Mouse (Mus musculus) MEL (cell line): ENCODE data around the gene Agmat. TPM values are rescaled to one million over a fixed set of nuclear protein-coding genes. Genes with fewer than 3 reads are reported as not detected.

Experiments
- DNase-seq: peaks from one replicate; pipeline ENCODE4 v3.0.0; 2011; ENCODE audit warnings: low read depth, low spot score
- H3K27ac ChIP-seq: 2 replicates; pipeline ENCODE4 v1.5.1; 2012; ENCODE audit warnings: low read depth, mild to moderate bottlenecking, control low read depth, low read length, moderate library complexity; ENCODE audit not compliant: control insufficient read depth
- H3K27me3 ChIP-seq, 2 experiments: fragments of 150-350 bp in 1 of 2; sonication (generic) in 1 of 2; 2 replicates each; pipeline ENCODE4 v1.6.1; 2012; ENCODE audit warnings: low read length in 2 of 2, mild to moderate bottlenecking in 2 of 2, improper control_type of control experiment in 1 of 2, moderate library complexity in 1 of 2; ENCODE audit not compliant: insufficient read depth in 2 of 2, control insufficient read depth in 1 of 2
- H3K36me3 ChIP-seq, 2 experiments: 2 replicates each; pipeline ENCODE4 v1.6.1; 2012 to 2014; ENCODE audit warnings: low read length in 2 of 2, improper control_type of control experiment in 1 of 2, inconsistent platforms in 1 of 2, mild to moderate bottlenecking in 1 of 2; ENCODE audit not compliant: insufficient read depth in 2 of 2, control insufficient read depth in 1 of 2
- H3K4me1 ChIP-seq, 2 experiments: fragments of 150-350 bp in 1 of 2; sonication (generic) in 1 of 2; 2 replicates each; pipeline ENCODE4 v1.6.1; 2012; ENCODE audit warnings: low read length in 2 of 2, improper control_type of control experiment in 1 of 2, mild to moderate bottlenecking in 1 of 2; ENCODE audit not compliant: insufficient read depth in 2 of 2, control insufficient read depth in 1 of 2
- H3K4me3 ChIP-seq, 2 experiments: fragments of 150-350 bp in 1 of 2; sonication (generic) in 1 of 2; 2 replicates each; pipeline ENCODE4 v1.5.1; 2012; ENCODE audit warnings: low read depth in 2 of 2, low read length in 2 of 2, mild to moderate bottlenecking in 2 of 2, moderate library complexity in 2 of 2, control low read depth in 1 of 2, improper control_type of control experiment in 1 of 2; ENCODE audit not compliant: control insufficient read depth in 1 of 2, insufficient read depth in 1 of 2
- H3K79me2 ChIP-seq: 2 replicates; pipeline ENCODE4 v1.6.1; 2012; ENCODE audit warnings: mild to moderate bottlenecking, low read length, moderate library complexity; ENCODE audit not compliant: control insufficient read depth, poor library complexity, insufficient read depth
- H3K9ac ChIP-seq: 2 replicates; pipeline ENCODE4 v1.6.1; 2012; ENCODE audit warnings: low read depth, mild to moderate bottlenecking, control low read depth, low read length, moderate library complexity; ENCODE audit not compliant: control insufficient read depth, poor library complexity, severe bottlenecking
- H3K9me3 ChIP-seq: fragments of 150-350 bp; sonication (generic); replicated peaks from 2 replicates; pipeline ENCODE4 v1.6.1; 2012; ENCODE audit warnings: mild to moderate bottlenecking, low read length, improper control_type of control experiment, moderate library complexity; ENCODE audit not compliant: insufficient read depth
- BHLHE40 ChIP-seq: IDR thresholded peaks from 2 replicates; pipeline ENCODE4 v1.6.1; 2012; ENCODE audit warnings: low read depth, mild to moderate bottlenecking, inconsistent platforms, low read length, improper control_type of control experiment, borderline replicate concordance
- E2F4 ChIP-seq: IDR thresholded peaks from 2 replicates; pipeline ENCODE4 v1.6.1; 2011; ENCODE audit warnings: low read depth, low read length, improper control_type of control experiment, borderline replicate concordance
- ETS1 ChIP-seq: IDR thresholded peaks from 2 replicates; pipeline ENCODE4 v1.6.1; 2012; ENCODE audit warnings: low read depth, mild to moderate bottlenecking, inconsistent platforms, low read length, improper control_type of control experiment, moderate library complexity
- GATA1 ChIP-seq: IDR thresholded peaks from 2 replicates; pipeline ENCODE4 v1.6.1; 2011; ENCODE audit warnings: low read depth, low read length, improper control_type of control experiment
- HCFC1 ChIP-seq: IDR thresholded peaks from 2 replicates; pipeline ENCODE4 v1.6.1; 2012; ENCODE audit warnings: low read depth, mild to moderate bottlenecking, inconsistent platforms, low read length, improper control_type of control experiment, moderate library complexity
- KAT2A ChIP-seq: conservative IDR thresholded peaks from 2 replicates; pipeline ENCODE4 v1.6.1; 2012; ENCODE audit warnings: low read depth, low read length, improper control_type of control experiment, inconsistent platforms
- MAX ChIP-seq: IDR thresholded peaks from 2 replicates; pipeline ENCODE4 v1.6.1; 2011; ENCODE audit warnings: low read length, improper control_type of control experiment
- MEF2A ChIP-seq: IDR thresholded peaks from 2 replicates; pipeline ENCODE4 v1.6.1; 2014; ENCODE audit warnings: low read depth, mild to moderate bottlenecking, inconsistent platforms, low read length, improper control_type of control experiment; ENCODE audit not compliant: poor library complexity, insufficient replicate concordance, severe bottlenecking; ENCODE audit errors: extremely low read depth
- MYB ChIP-seq: IDR thresholded peaks from 2 replicates; pipeline ENCODE4 v1.6.1; 2011; ENCODE audit warnings: mild to moderate bottlenecking, low read depth, low read length, improper control_type of control experiment
- MYC ChIP-seq: IDR thresholded peaks from 2 replicates; pipeline ENCODE4 v1.6.1; 2011; ENCODE audit warnings: low read depth, mild to moderate bottlenecking, low read length, improper control_type of control experiment, moderate library complexity
- NRF1 ChIP-seq: IDR thresholded peaks from 2 replicates; pipeline ENCODE4 v1.6.1; 2014; ENCODE audit warnings: low read depth, mild to moderate bottlenecking, inconsistent platforms, low read length, improper control_type of control experiment, moderate library complexity; ENCODE audit not compliant: poor library complexity, insufficient read depth, severe bottlenecking
- POLR2A ChIP-seq, 2 experiments: IDR thresholded peaks; 2 replicates each; pipeline ENCODE4 v1.6.1; 2011 to 2012; ENCODE audit warnings: low read length in 2 of 2, mild to moderate bottlenecking in 2 of 2, control low read depth in 1 of 2, improper control_type of control experiment in 1 of 2, low read depth in 1 of 2, moderate library complexity in 1 of 2; ENCODE audit not compliant: control insufficient read depth in 1 of 2, insufficient read depth in 1 of 2, poor library complexity in 1 of 2
- SIN3A ChIP-seq: IDR thresholded peaks from 2 replicates; pipeline ENCODE4 v1.6.1; 2012; ENCODE audit warnings: low read length, improper control_type of control experiment, inconsistent platforms
- TAL1 ChIP-seq: IDR thresholded peaks from 2 replicates; pipeline ENCODE4 v1.6.1; 2012; ENCODE audit warnings: mild to moderate bottlenecking, inconsistent platforms, low read length, moderate library complexity, mixed read lengths
- TBP ChIP-seq: IDR thresholded peaks from 2 replicates; pipeline ENCODE4 v1.8.0; 2011; ENCODE audit warnings: low read depth, low read length, improper control_type of control experiment
- USF1 ChIP-seq: IDR thresholded peaks from 2 replicates; pipeline ENCODE4 v1.6.1; 2014; ENCODE audit warnings: low read depth, mild to moderate bottlenecking, inconsistent platforms, low read length, improper control_type of control experiment, moderate library complexity
- ZKSCAN1 ChIP-seq: IDR thresholded peaks from 2 replicates; pipeline ENCODE4 v1.6.1; 2012; ENCODE audit warnings: low read depth, mild to moderate bottlenecking, inconsistent platforms, low read length, improper control_type of control experiment, moderate library complexity
- ZMIZ1 ChIP-seq: IDR thresholded peaks from 2 replicates; pipeline ENCODE4 v1.6.1; 2012; ENCODE audit warnings: low read depth, mild to moderate bottlenecking, inconsistent platforms, low read length, improper control_type of control experiment, moderate library complexity
- polyA plus RNA-seq, 2 experiments: library from polyadenylated mRNA; stranded (reverse) in 1 of 2; unstranded in 1 of 2; fragments of >175 nt in 1 of 2; fragments of >200 nt in 1 of 2; gene quantifications; 2 replicates each; pipeline versions ENCODE4 v1.2.1 to v1.2.4; 2012; ENCODE audit warnings: low replicate concordance in 2 of 2, low read depth in 1 of 2; ENCODE audit not compliant: insufficient read length in 2 of 2, insufficient read depth in 1 of 2, missing spikeins in 1 of 2
- total RNA-seq: library from RNA; depleted of rRNA; stranded (reverse); fragments of 300-350 nt; gene quantifications from 2 replicates; pipeline ENCODE4 v1.2.3, GENCODE M21; 2012

The Agmat gene
- total and polyA plus RNA-seq, 3 experiments, result 0.07 to 0.12 TPM; not detected in 1

DNA sequence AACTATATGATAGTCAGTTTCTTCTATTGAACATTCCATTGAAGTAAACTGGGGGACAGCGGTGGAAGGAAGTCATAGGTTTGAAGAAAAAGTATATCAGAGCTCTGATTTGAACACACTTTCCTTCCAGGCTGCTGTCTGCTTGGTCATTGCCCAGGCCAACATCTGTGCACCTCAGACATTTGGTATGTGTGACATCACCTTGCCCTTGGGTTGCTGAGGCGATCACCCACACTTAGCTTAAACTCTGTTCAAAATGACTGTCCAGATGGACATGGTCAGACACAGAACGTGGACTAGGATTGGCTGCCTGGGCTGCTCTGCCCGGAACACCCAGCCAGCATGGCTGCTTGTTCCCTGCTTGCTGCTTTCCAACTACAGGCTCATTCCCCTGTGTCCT lies 4.1 kb upstream of the Agmat start:
- no peak for TF ChIP-seq MAX
- no peak for TF ChIP-seq ETS1
- TF ChIP-seq KAT2A, result no peak
- TF ChIP-seq NRF1, result no peak
- no peak overlapping the region for H3K27ac ChIP-seq

GRCm38 (mm10) chr4:141749557-141749956 lies 3.1 kb downstream of the Agmat start:
- Histone ChIP-seq H3K27ac (no peak overlapping the region), H3K27me3 (no peaks in the 10 kb centered on the region), H3K79me2 (no peaks in the 10 kb centered on the region), H3K9ac (no peak overlapping the region), H3K36me3 (peaks cover 0 to 3% of the 10 kb centered on the region in 2 experiments; a peak in 2 of 4 replicates), H3K4me1 (peaks cover 3 to 15% of the 10 kb centered on the region in 2 experiments; a peak in 2 of 4 replicates), H3K4me3 (no peak overlapping the region), H3K9me3 (no peaks in the 10 kb centered on the region)
- TF ChIP-seq MYB (no peak), GATA1 (no peak), ZKSCAN1 (no peak), TBP (no peak), POLR2A (IDR thresholded peaks at IDR 0.05; ENCODE audit: control insufficient read depth in 1 of 2, insufficient read depth in 1 of 2, low read depth in 1 of 2, low read length in 2 of 2, poor library complexity in 1 of 2) (no peak), E2F4 (no peak), USF1 (no peak), TAL1 (no peak), ETS1 (no peak), MEF2A (no peak), HCFC1 (no peak)
- DNase-seq, result no peak

More for the DNA sequence above, 4.1 kb upstream of the Agmat start:
- Histone ChIP-seq H3K4me3 (no peak overlapping the region), H3K79me2 (no peaks in the 10 kb centered on the region), H3K27me3 (no peaks in the 10 kb centered on the region), H3K9ac (no peak overlapping the region), H3K9me3 (no peaks in the 10 kb centered on the region), H3K4me1 (no peaks in the 10 kb centered on the region), H3K36me3 (no peaks in the 10 kb centered on the region)
- DNase-seq, result no peak

- Histone ChIP-seq H3K79me2 (no peaks in the 10 kb centered on the region), H3K36me3 (peaks cover 0 to 3% of the 10 kb centered on the region in 2 experiments; a peak in 2 of 4 replicates), H3K4me3 (peak overlapping the region; percentile 1 to 48; a peak in 3 of 4 replicates), H3K9ac (peak overlapping the region; percentile 52), H3K4me1 (peaks cover 3 to 15% of the 10 kb centered on the region in 2 experiments; a peak in 2 of 4 replicates), H3K9me3 (no peaks in the 10 kb centered on the region), H3K27ac (peak overlapping the region; percentile 92), H3K27me3 (no peaks in the 10 kb centered on the region)
- peak; percentile 60 for DNase-seq
- TF ChIP-seq MYC (no peak), SIN3A (0 out of 2 replicates have a peak, but pooled peaks have one; percentile 20), BHLHE40 (no peak), ZMIZ1 (no peak), USF1 (no peak)
- TF ChIP-seq, all 39 proteins: peak for 1
Observed at GRCm38 (mm10) chr4:141750826-141751225, 4.4 kb downstream of the Agmat start.
